In genomic region chr11:5643085-5643484, GRCm38 (mm10) we compare ENCODE assay signal across 28 mouse cellular contexts.
DNase-seq lines count a peak whose midpoint lies in the region; ATAC-seq and TF ChIP-seq lines count a peak whose summit lies in the region.
"Had no signal": no experiment of that assay in that cellular context is flagged by ENCODE, and none has a peak within 500 bp of the region (broad histone marks: within the 10 kb centered on the region; RNA-seq: fewer than 3 reads in every experiment).

No protein-coding gene starts in this region.

- no peak for ATAC-seq in liver, embryonic 14.5 days (ENCODE audit: insufficient read depth)
- no peak for ATAC-seq in liver, embryonic 12.5 days
- ATAC-seq in midbrain, postnatal 0 days (ENCODE audit: low FRiP score): no peak
- ATAC-seq: forebrain, embryonic 13.5 days; hindbrain, postnatal 0 days had no signal

- TF ChIP-seq RAD21 in MEL (IDR thresholded peaks at IDR 0.05; ENCODE audit: low read depth, low read length): peak; percentile 5; the same call in 1 of the 2 replicates

- 64% methylated on average over 5 of the region's 5 CpGs for WGBS in liver, embryonic 14.5 days (ENCODE audit: insufficient replicate concordance)
- 65% methylated on average over 5 of the region's 5 CpGs for WGBS in liver, embryonic 12.5 days (ENCODE audit: insufficient replicate concordance)
- WGBS in midbrain, postnatal 0 days: 84% methylated on average over 5 of the region's 5 CpGs

- H3K9ac ChIP-seq in liver, embryonic 14.5 days (replicated peaks): no peak overlapping the region
- H3K9ac ChIP-seq in liver, embryonic 12.5 days: no peak overlapping the region
- no peak overlapping the region for H3K9ac ChIP-seq in MEL (ENCODE audit: control insufficient read depth, low read depth, low read length, poor library complexity, severe bottlenecking)
- no peak overlapping the region for H3K9ac ChIP-seq in midbrain, postnatal 0 days (replicated peaks; ENCODE audit: low read length, poor library complexity, severe bottlenecking)
- H3K9ac ChIP-seq: embryonic facial prominence, embryonic 15.5 days; forebrain, embryonic 13.5 days; hindbrain, embryonic 12.5 days; kidney, embryonic 15.5 days; midbrain, embryonic 12.5 days had no signal

- peak; percentile 30; the same call in 1 of the 2 replicates for TF ChIP-seq CTCF in liver, embryonic 14.5 days (IDR thresholded peaks at IDR 0.05; ENCODE audit: low read depth)
- TF ChIP-seq CTCF in E14TG2a.4 (conservative IDR thresholded peaks at IDR 0.05; ENCODE audit: low read length): peak; percentile 71
- peak in 2 of 3 experiments; percentile 28 to 39; a peak in 4 of 6 replicates for TF ChIP-seq CTCF in MEL (IDR thresholded peaks at IDR 0.05 in 2 of 3, conservative IDR thresholded peaks at IDR 0.05 in 1 of 3; ENCODE audit: control insufficient read depth in 1 of 3, insufficient read depth in 1 of 3, low read depth in 2 of 3, low read length in 3 of 3, poor library complexity in 1 of 3, severe bottlenecking in 1 of 3)
- no peak for TF ChIP-seq CTCF in midbrain, postnatal 0 days (IDR thresholded peaks at IDR 0.05)

- H3K4me3 ChIP-seq in liver, embryonic 14.5 days (ENCODE audit: insufficient read depth in 1 of 2, low read depth in 2 of 2, low read length in 2 of 2): no peak overlapping the region
- H3K4me3 ChIP-seq in liver, embryonic 12.5 days: no peak overlapping the region
- H3K4me3 ChIP-seq in E14TG2a.4 (replicated peaks; ENCODE audit: low read length) (no peak overlapping the region), MEL (ENCODE audit: control insufficient read depth in 1 of 2, insufficient read depth in 1 of 2, low read depth in 2 of 2, low read length in 2 of 2) (no peak overlapping the region)
- no peak overlapping the region for H3K4me3 ChIP-seq in midbrain, postnatal 0 days (ENCODE audit: low read depth, low read length)
- H3K4me3 ChIP-seq: embryonic facial prominence, embryonic 10.5 days; embryonic facial prominence, embryonic 15.5 days; forebrain, embryonic 13.5 days; hindbrain, embryonic 12.5 days; kidney, embryonic 15.5 days; megakaryocyte, embryonic 14.5 days; midbrain, embryonic 12.5 days had no signal

- no peak for TF ChIP-seq POLR2A in MEL (IDR thresholded peaks at IDR 0.05; ENCODE audit: control insufficient read depth in 1 of 2, insufficient read depth in 1 of 2, low read depth in 1 of 2, low read length in 2 of 2, poor library complexity in 1 of 2)

- no peak overlapping the region for H3K27ac ChIP-seq in liver, embryonic 14.5 days
- H3K27ac ChIP-seq in liver, embryonic 12.5 days: no peak overlapping the region
- no peak overlapping the region for H3K27ac ChIP-seq in MEL (ENCODE audit: control insufficient read depth, low read depth, low read length)
- no peak overlapping the region for H3K27ac ChIP-seq in midbrain, postnatal 0 days (ENCODE audit: low read depth, low read length)
- H3K27ac ChIP-seq: embryonic facial prominence, embryonic 10.5 days; embryonic facial prominence, embryonic 15.5 days; forebrain, embryonic 13.5 days; hindbrain, embryonic 12.5 days; hindbrain, postnatal 0 days; kidney, embryonic 15.5 days; midbrain, embryonic 12.5 days had no signal

- no peak for DNase-seq in liver, embryonic 14.5 days (ENCODE audit: low read depth in 3 of 3, low spot score in 3 of 3)
- DNase-seq in MEL (ENCODE audit: low read depth, low spot score): peak; percentile 44
- no peak for DNase-seq in gastrocnemius, adult 8-10 months (ENCODE audit: low spot score in 2 of 2)
- no peak for DNase-seq in kidney, postnatal 36 days
- DNase-seq in midbrain, postnatal 0 days (ENCODE audit: low spot score): no peak
- DNase-seq: adrenal gland, adult 8-10 months; cerebellum, adult 8-10 months; cerebellum, postnatal 25 days; gastrocnemius, postnatal 36 days; heart, adult 18-20 months; heart, postnatal 36 days; kidney, adult 11 months; kidney, postnatal 25 days; layer of hippocampus, postnatal 36 days; left cerebral cortex, postnatal 4 days; lung, postnatal 36 days; thymus, postnatal 14 days had no signal

- H3K79me2 ChIP-seq in MEL (ENCODE audit: control insufficient read depth, insufficient read depth, low read length, poor library complexity): no peaks in the 10 kb centered on the region

- no peaks in the 10 kb centered on the region for H3K27me3 ChIP-seq in liver, embryonic 14.5 days (ENCODE audit: control insufficient read depth, insufficient read depth, low read length)
- H3K27me3 ChIP-seq in liver, embryonic 12.5 days (replicated peaks): no peaks in the 10 kb centered on the region
- H3K27me3 ChIP-seq in E14TG2a.4 (ENCODE audit: insufficient read depth, low read length) (no peaks in the 10 kb centered on the region), MEL (ENCODE audit: control insufficient read depth in 1 of 2, insufficient read depth in 2 of 2, low read length in 2 of 2) (no peaks in the 10 kb centered on the region; a peak in 1 of 4 replicates)
- no peaks in the 10 kb centered on the region for H3K27me3 ChIP-seq in midbrain, postnatal 0 days (ENCODE audit: insufficient read depth, low read length)
- H3K27me3 ChIP-seq: embryonic facial prominence, embryonic 15.5 days; forebrain, embryonic 13.5 days; hindbrain, embryonic 12.5 days; kidney, embryonic 15.5 days; midbrain, embryonic 12.5 days had no signal

- no peaks in the 10 kb centered on the region for H3K9me3 ChIP-seq in liver, embryonic 14.5 days (ENCODE audit: control insufficient read depth, low read length)
- 0 out of 2 replicates have a peak, but pooled peaks cover 3% of the 10 kb centered on the region for H3K9me3 ChIP-seq in liver, embryonic 12.5 days (replicated peaks)
- H3K9me3 ChIP-seq in E14TG2a.4 (ENCODE audit: low read length) (no peaks in the 10 kb centered on the region), MEL (replicated peaks; ENCODE audit: insufficient read depth, low read length) (no peaks in the 10 kb centered on the region)
- H3K9me3 ChIP-seq in midbrain, postnatal 0 days (ENCODE audit: low read length): no peaks in the 10 kb centered on the region
- H3K9me3 ChIP-seq: embryonic facial prominence, embryonic 10.5 days; embryonic facial prominence, embryonic 15.5 days; forebrain, embryonic 13.5 days; hindbrain, embryonic 12.5 days; kidney, embryonic 15.5 days; midbrain, embryonic 12.5 days had no signal

- no peak overlapping the region for H3K4me2 ChIP-seq in liver, embryonic 14.5 days (ENCODE audit: low read depth)
- H3K4me2 ChIP-seq in liver, embryonic 12.5 days: no peak overlapping the region
- H3K4me2 ChIP-seq in midbrain, postnatal 0 days (ENCODE audit: low read depth, low read length, poor library complexity, severe bottlenecking): no peak overlapping the region
- H3K4me2 ChIP-seq: embryonic facial prominence, embryonic 15.5 days; forebrain, embryonic 13.5 days; heart, embryonic 11.5 days; hindbrain, embryonic 12.5 days; kidney, embryonic 15.5 days; midbrain, embryonic 12.5 days had no signal

- TF ChIP-seq EP300 in liver, embryonic 14.5 days (IDR thresholded peaks at IDR 0.05; ENCODE audit: low read depth): no peak
- TF ChIP-seq EP300 in MEL (IDR thresholded peaks at IDR 0.05; ENCODE audit: low read depth in 1 of 2, low read length in 2 of 2): no peak

- H3K36me3 ChIP-seq in liver, embryonic 14.5 days (replicated peaks; ENCODE audit: control insufficient read depth, insufficient read depth, low read depth): no peaks in the 10 kb centered on the region
- no peaks in the 10 kb centered on the region for H3K36me3 ChIP-seq in liver, embryonic 12.5 days
- H3K36me3 ChIP-seq in E14TG2a.4 (ENCODE audit: insufficient read depth, low read length) (no peaks in the 10 kb centered on the region), MEL (ENCODE audit: control insufficient read depth in 1 of 2, insufficient read depth in 2 of 2, low read length in 2 of 2) (no peaks in the 10 kb centered on the region)
- no peaks in the 10 kb centered on the region for H3K36me3 ChIP-seq in midbrain, postnatal 0 days (ENCODE audit: insufficient read depth, low read length)
- H3K36me3 ChIP-seq: embryonic facial prominence, embryonic 10.5 days; embryonic facial prominence, embryonic 15.5 days; hindbrain, embryonic 12.5 days; kidney, embryonic 15.5 days; midbrain, embryonic 12.5 days had no signal

- no peaks in the 10 kb centered on the region for H3K4me1 ChIP-seq in liver, embryonic 14.5 days (replicated peaks; ENCODE audit: control insufficient read depth in 2 of 2, insufficient read depth in 2 of 2, low read length in 1 of 2)
- H3K4me1 ChIP-seq in liver, embryonic 12.5 days: no peaks in the 10 kb centered on the region
- H3K4me1 ChIP-seq in E14TG2a.4 (replicated peaks; ENCODE audit: low read depth, low read length) (no peaks in the 10 kb centered on the region), MEL (ENCODE audit: control insufficient read depth in 1 of 2, insufficient read depth in 2 of 2, low read length in 2 of 2) (no peaks in the 10 kb centered on the region)
- H3K4me1 ChIP-seq in midbrain, postnatal 0 days (ENCODE audit: insufficient read depth, low read length): no peaks in the 10 kb centered on the region
- H3K4me1 ChIP-seq: embryonic facial prominence, embryonic 10.5 days; embryonic facial prominence, embryonic 15.5 days; forebrain, embryonic 13.5 days; hindbrain, embryonic 12.5 days; megakaryocyte, embryonic 14.5 days; midbrain, embryonic 12.5 days had no signal

TF ChIP-seq in MEL, 35 proteins besides CTCF, POLR2A, EP300 and RAD21:
- peak; percentile 24; the same call in 1 of the 2 replicates for TF ChIP-seq SMC3 (IDR thresholded peaks at IDR 0.05; ENCODE audit: low read depth, low read length)
- no peak for TF ChIP-seq MXI1 (IDR thresholded peaks at IDR 0.05; ENCODE audit: low read depth, low read length)
- TF ChIP-seq MAFK (IDR thresholded peaks at IDR 0.05; ENCODE audit: borderline replicate concordance, low read depth, low read length): no peak
- no peak for TF ChIP-seq TAL1 (IDR thresholded peaks at IDR 0.05; ENCODE audit: low read length)
- TF ChIP-seq MYC (IDR thresholded peaks at IDR 0.05; ENCODE audit: low read depth, low read length): 0 out of 2 replicates have a peak, but pooled peaks have one; percentile 43
- no peak for TF ChIP-seq GATA1 (IDR thresholded peaks at IDR 0.05; ENCODE audit: low read depth, low read length)
